Mouse (Mus musculus): ENCODE results near the gene Dock4.

DNA sequence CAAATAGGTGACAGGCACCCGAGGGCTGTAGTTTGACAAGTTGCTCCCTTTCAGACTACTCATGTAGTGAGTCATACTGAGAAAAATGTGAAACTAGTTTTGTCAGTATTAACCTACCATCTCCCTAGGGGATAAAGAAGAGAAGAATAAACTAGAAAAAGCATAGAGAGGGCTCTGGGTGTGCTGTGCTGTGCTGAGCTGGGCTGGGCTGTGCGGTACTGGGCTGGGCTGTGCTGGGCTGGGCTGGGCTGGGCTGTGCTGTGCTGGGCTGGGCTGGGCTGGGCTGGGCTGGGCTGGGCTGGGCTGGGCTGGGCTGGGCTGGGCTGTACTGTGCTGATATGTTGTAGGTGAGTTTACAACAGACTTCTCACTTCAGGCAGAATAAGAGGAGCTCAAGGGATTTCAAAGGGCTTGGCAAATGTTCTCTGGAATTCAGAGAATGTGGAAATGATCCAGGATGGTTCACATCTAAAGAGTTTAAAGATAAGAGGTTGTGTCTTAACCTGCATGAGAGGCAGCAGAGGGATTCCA, 442.6 kb downstream of the Dock4 start:
- TF ChIP-seq POLR2A (IDR thresholded peaks at IDR 0.05; ENCODE audit: control insufficient read depth, low read depth, low read length) (no peak), CTCF (IDR thresholded peaks at IDR 0.05; ENCODE audit: control insufficient read depth, insufficient read depth, insufficient replicate concordance, low read depth, low read length) (no peak)
